Mouse (Mus musculus): ENCODE data around the gene Fam131b. TPM values are rescaled to one million over a fixed set of nuclear protein-coding genes. Genes with fewer than 3 reads are reported as not detected.

Gene Fam131b
- polyA plus RNA-seq, 1 experiment from 2014 or later, result 0.20 TPM

- Histone ChIP-seq H3K36me3 (no peaks in the 10 kb centered on the region), H3K9me3 (no peaks in the 10 kb centered on the region), H3K27me3 (replicated peaks) (no peaks in the 10 kb centered on the region), H3K9ac (no peak overlapping the region), H3K27ac (no peak overlapping the region), H3K4me3 (replicated peaks) (no peak overlapping the region), H3K4me2 (replicated peaks) (no peak overlapping the region), H3K4me1 (replicated peaks) (no peaks in the 10 kb centered on the region)
- no peak for ATAC-seq
- WGBS, result 63% methylated on average over 1 of the region's 1 CpGs
Observed at GRCm38 (mm10) chr6:42342171-42342570, 17.7 kb upstream of the Fam131b start.

GRCm38 (mm10) chr6:42339981-42340380, 15.5 kb upstream of the Fam131b start:
- Histone ChIP-seq H3K4me1 (replicated peaks) (no peaks in the 10 kb centered on the region), H3K36me3 (no peaks in the 10 kb centered on the region), H3K4me2 (replicated peaks) (no peak overlapping the region), H3K4me3 (replicated peaks) (no peak overlapping the region), H3K27ac (no peak overlapping the region), H3K9ac (no peak overlapping the region), H3K27me3 (replicated peaks) (no peaks in the 10 kb centered on the region), H3K9me3 (no peaks in the 10 kb centered on the region)
- 71% methylated on average over 5 of the region's 5 CpGs for WGBS
- ATAC-seq, result no peak

- no peaks in the 10 kb centered on the region for H3K36me3 ChIP-seq
- no peaks in the 10 kb centered on the region for H3K4me1 ChIP-seq (replicated peaks)
- no peaks in the 10 kb centered on the region for H3K9me3 ChIP-seq
- H3K4me2 ChIP-seq (replicated peaks), result no peak overlapping the region
- no peak overlapping the region for H3K9ac ChIP-seq
- no peak for ATAC-seq
- WGBS, result 89% methylated on average over 2 of the region's 2 CpGs
- no peak overlapping the region for H3K27ac ChIP-seq
- no peak overlapping the region for H3K4me3 ChIP-seq (replicated peaks)
- H3K27me3 ChIP-seq (replicated peaks), result no peaks in the 10 kb centered on the region
Observed at GRCm38 (mm10) chr6:42339189-42339588, 14.7 kb upstream of the Fam131b start.

GRCm38 (mm10) chr6:42330946-42331345, 6.5 kb upstream of the Fam131b start:
- Histone ChIP-seq H3K4me1 (replicated peaks) (no peaks in the 10 kb centered on the region), H3K27ac (no peak overlapping the region), H3K4me3 (replicated peaks) (no peak overlapping the region), H3K9ac (no peak overlapping the region), H3K27me3 (replicated peaks) (no peaks in the 10 kb centered on the region), H3K9me3 (no peaks in the 10 kb centered on the region), H3K36me3 (no peaks in the 10 kb centered on the region), H3K4me2 (replicated peaks) (no peak overlapping the region)
- ATAC-seq, result no peak
- 94% methylated on average over 3 of the region's 3 CpGs for WGBS

GRCm38 (mm10) chr6:42330216-42330615, 5.8 kb upstream of the Fam131b start:
- no peak for ATAC-seq
- H3K27me3 ChIP-seq (replicated peaks), result no peaks in the 10 kb centered on the region; the same call in 1 of the 2 replicates
- H3K9ac ChIP-seq, result no peak overlapping the region
- no peaks in the 10 kb centered on the region for H3K9me3 ChIP-seq
- no peaks in the 10 kb centered on the region for H3K36me3 ChIP-seq
- H3K4me2 ChIP-seq (replicated peaks), result no peak overlapping the region
- H3K4me3 ChIP-seq (replicated peaks), result no peak overlapping the region
- H3K4me1 ChIP-seq (replicated peaks), result no peaks in the 10 kb centered on the region
- WGBS, result 68% methylated on average over 3 of the region's 3 CpGs
- H3K27ac ChIP-seq, result no peak overlapping the region

- no peak overlapping the region for H3K4me3 ChIP-seq (replicated peaks)
- H3K4me1 ChIP-seq (replicated peaks), result peaks cover 13% of the 10 kb centered on the region
- no peak overlapping the region for H3K27ac ChIP-seq
- H3K4me2 ChIP-seq (replicated peaks), result no peak overlapping the region
- peaks cover 14% of the 10 kb centered on the region for H3K27me3 ChIP-seq (replicated peaks)
- ATAC-seq, result no peak
- H3K36me3 ChIP-seq, result no peaks in the 10 kb centered on the region
- no peaks in the 10 kb centered on the region for H3K9me3 ChIP-seq
- WGBS, result 79% methylated on average over 3 of the region's 3 CpGs
- H3K9ac ChIP-seq, result no peak overlapping the region
Observed at GRCm38 (mm10) chr6:42328757-42329156, 4.3 kb upstream of the Fam131b start.

GRCm38 (mm10) chr6:42326509-42326908, 2.1 kb upstream of the Fam131b start:
- Histone ChIP-seq H3K27me3 (replicated peaks) (peaks cover 27% of the 10 kb centered on the region), H3K9ac (no peak overlapping the region), H3K36me3 (no peaks in the 10 kb centered on the region), H3K4me1 (replicated peaks) (peaks cover 17% of the 10 kb centered on the region), H3K9me3 (no peaks in the 10 kb centered on the region), H3K4me2 (replicated peaks) (no peak overlapping the region), H3K27ac (no peak overlapping the region), H3K4me3 (replicated peaks) (no peak overlapping the region)
- WGBS, result 85% methylated on average over 3 of the region's 3 CpGs
- ATAC-seq, result no peak

GRCm38 (mm10) chr6:42325268-42325609, 796 bp upstream of the Fam131b start:
- H3K4me2 ChIP-seq (replicated peaks), result peak overlapping the region; percentile 97
- H3K36me3 ChIP-seq, result no peaks in the 10 kb centered on the region
- H3K9ac ChIP-seq, result no peak overlapping the region
- no peak overlapping the region for H3K27ac ChIP-seq
- whole genome bisulfite sequencing, result 2% methylated on average over 7 of the region's 7 CpGs
- H3K9me3 ChIP-seq, result no peaks in the 10 kb centered on the region
- peaks cover 33% of the 10 kb centered on the region for H3K27me3 ChIP-seq (replicated peaks)
- peaks cover 17% of the 10 kb centered on the region for H3K4me1 ChIP-seq (replicated peaks)
- 0 out of 2 replicates have a peak, but pooled peaks have one; percentile 26 for ATAC-seq
- H3K4me3 ChIP-seq (replicated peaks), result peak overlapping the region; percentile 59

GRCm38 (mm10) chr6:42324067-42324481, 369 bp downstream of the Fam131b start:
- ATAC-seq, result peak; percentile 69
- Histone ChIP-seq H3K27me3 (replicated peaks) (peaks cover 33% of the 10 kb centered on the region), H3K4me2 (replicated peaks) (peak overlapping the region; percentile 97), H3K4me3 (replicated peaks) (peak overlapping the region; percentile 59), H3K36me3 (no peaks in the 10 kb centered on the region), H3K4me1 (replicated peaks) (peaks cover 17% of the 10 kb centered on the region), H3K9ac (peak overlapping the region; percentile 47), H3K9me3 (no peaks in the 10 kb centered on the region), H3K27ac (no peak overlapping the region)
- WGBS, result under 1% methylated on average over 29 of the region's 32 CpGs

GRCm38 (mm10) chr6:42323371-42324066, 924 bp downstream of the Fam131b start:
- Histone ChIP-seq H3K9ac (no peak overlapping the region), H3K4me2 (replicated peaks) (peak overlapping the region; percentile 97), H3K9me3 (no peaks in the 10 kb centered on the region), H3K27ac (no peak overlapping the region), H3K27me3 (replicated peaks) (peaks cover 33% of the 10 kb centered on the region), H3K36me3 (no peaks in the 10 kb centered on the region), H3K4me3 (replicated peaks) (peak overlapping the region; percentile 59), H3K4me1 (replicated peaks) (peaks cover 17% of the 10 kb centered on the region)
- peak; percentile 55 for ATAC-seq
- WGBS, result 1% methylated on average over 26 of the region's 28 CpGs

GRCm38 (mm10) chr6:42318293-42318692, 6.2 kb downstream of the Fam131b start:
- Histone ChIP-seq H3K4me2 (replicated peaks) (no peak overlapping the region), H3K9me3 (no peaks in the 10 kb centered on the region), H3K4me1 (replicated peaks) (peaks cover under 1% of the 10 kb centered on the region; the same call in 1 of the 2 replicates), H3K4me3 (replicated peaks) (no peak overlapping the region), H3K9ac (no peak overlapping the region), H3K27ac (no peak overlapping the region), H3K36me3 (no peaks in the 10 kb centered on the region), H3K27me3 (replicated peaks) (peaks cover 16% of the 10 kb centered on the region)
- 68% methylated on average over 4 of the region's 4 CpGs for WGBS
- ATAC-seq, result no peak

GRCm38 (mm10) chr6:42310427-42311053, 13.9 kb downstream of the Fam131b start:
- H3K27ac ChIP-seq, result no peak overlapping the region
- H3K4me1 ChIP-seq (replicated peaks), result no peaks in the 10 kb centered on the region
- H3K4me2 ChIP-seq (replicated peaks), result no peak overlapping the region
- no peaks in the 10 kb centered on the region for H3K9me3 ChIP-seq
- WGBS, result 73% methylated on average over 2 of the region's 2 CpGs
- no peaks in the 10 kb centered on the region for H3K27me3 ChIP-seq (replicated peaks)
- peak; percentile 62; the same call in 1 of the 2 replicates for ATAC-seq
- H3K4me3 ChIP-seq (replicated peaks), result no peak overlapping the region
- H3K36me3 ChIP-seq, result no peaks in the 10 kb centered on the region
- no peak overlapping the region for H3K9ac ChIP-seq
